Mouse (Mus musculus): ENCODE measurements around the gene Bcr.

DNA sequence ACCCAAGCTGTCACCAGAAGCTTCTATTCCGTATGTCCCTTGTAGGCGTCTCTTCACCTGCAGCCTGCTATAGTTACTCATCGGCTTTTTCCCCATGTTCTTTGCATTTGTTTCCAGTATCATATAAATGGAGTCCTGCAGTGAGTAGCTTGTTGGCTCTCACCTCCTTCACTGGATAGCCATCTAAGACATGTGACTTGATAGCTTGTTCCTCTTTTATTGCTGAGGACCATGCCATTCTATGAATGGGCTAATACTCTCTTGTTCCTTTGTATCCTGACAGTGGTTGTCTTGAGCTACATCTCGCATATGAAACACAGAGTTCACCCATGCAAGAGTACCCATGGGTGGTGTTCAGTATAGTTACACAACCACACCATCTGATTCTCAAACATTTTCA is 28.1 kb downstream of the Bcr start:
- TF ChIP-seq CTCF (IDR thresholded peaks at IDR 0.05; ENCODE audit: borderline replicate concordance, insufficient read depth, low read length): no peak
- no peak for TF ChIP-seq POLR2A (IDR thresholded peaks at IDR 0.05; ENCODE audit: low read depth, low read length)
